Mouse (Mus musculus): ENCODE measurements at regions not wholly inside any gene's neighbourhood (a gene's known extent, or its start where the extent isn't known, plus 50 kb on each side); places are given as distances from the start of the nearest gene placed in this dataset.

DNA sequence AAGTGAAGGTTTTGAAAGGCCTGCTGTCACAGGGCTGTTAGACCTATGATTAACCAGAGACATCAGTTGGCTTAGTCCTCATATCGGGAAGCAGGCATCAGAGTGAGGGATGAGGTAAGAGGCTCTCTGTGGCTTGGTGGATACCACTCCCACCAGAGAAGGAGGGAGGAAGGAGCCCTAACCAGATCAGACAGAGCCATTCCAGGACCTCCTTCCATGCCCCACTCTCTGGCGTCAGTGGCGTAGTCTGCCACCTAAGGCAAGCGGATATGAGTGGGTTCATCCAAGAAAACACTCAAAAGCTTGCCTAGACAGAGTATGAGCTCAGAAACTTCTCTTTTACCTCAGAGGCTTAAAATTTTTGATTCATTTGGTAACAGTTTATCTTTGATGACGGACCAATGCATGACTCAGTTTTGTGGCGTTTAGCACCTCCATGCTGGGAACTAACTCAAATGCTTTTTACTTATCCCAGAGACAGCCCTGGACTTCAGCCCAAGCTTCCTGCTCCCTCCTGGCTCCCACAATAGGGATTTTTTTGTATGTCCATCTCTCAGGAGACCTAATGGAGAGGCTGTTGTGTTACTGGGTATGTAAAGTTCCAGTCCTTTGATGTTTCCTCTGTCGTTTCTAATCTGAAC lies 367.5 kb upstream of the Rasgrp1 start:
- WGBS, result 69% methylated on average over 7 of the region's 7 CpGs
- ATAC-seq (ENCODE audit: insufficient read depth, low FRiP score), result no peak
- Histone ChIP-seq H3K36me3 (ENCODE audit: control insufficient read depth, insufficient read depth, low read length) (no peaks in the 10 kb centered on the region), H3K9ac (ENCODE audit: low read length) (no peak overlapping the region), H3K4me2 (ENCODE audit: low read depth, low read length) (no peak overlapping the region), H3K9me3 (replicated peaks; ENCODE audit: control insufficient read depth, low read length) (no peaks in the 10 kb centered on the region), H3K4me3 (replicated peaks; ENCODE audit: low read length) (no peak overlapping the region), H3K27ac (ENCODE audit: low read length) (no peak overlapping the region), H3K4me1 (ENCODE audit: control insufficient read depth, insufficient read depth, low read length) (0 out of 2 replicates have a peak, but pooled peaks cover 2% of the 10 kb centered on the region), H3K27me3 (ENCODE audit: control insufficient read depth, insufficient read depth, low read length) (no peaks in the 10 kb centered on the region)

DNA sequence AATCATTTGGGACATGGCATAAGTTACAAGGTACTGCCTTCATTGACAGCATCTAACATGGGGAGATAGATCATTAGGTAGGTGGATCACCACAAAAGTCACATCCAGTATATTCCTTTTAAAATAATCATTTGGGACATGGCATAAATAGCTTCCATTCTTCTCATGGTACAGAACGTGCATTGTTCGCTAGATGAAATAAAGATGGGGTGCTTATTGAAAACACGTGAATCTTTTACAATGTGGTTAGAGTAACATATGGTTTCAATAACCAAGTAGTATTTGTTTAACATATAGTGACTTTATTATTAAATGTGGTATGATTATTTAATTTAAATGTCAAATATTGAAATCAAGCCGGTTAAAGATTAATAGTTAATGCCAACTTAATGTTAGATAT lies 381.3 kb upstream of the Rasgrp1 start:
- Histone ChIP-seq H3K9me3 (replicated peaks; ENCODE audit: control insufficient read depth, low read length) (no peaks in the 10 kb centered on the region), H3K9ac (ENCODE audit: low read length) (no peak overlapping the region), H3K4me3 (replicated peaks; ENCODE audit: low read length) (no peak overlapping the region), H3K4me2 (ENCODE audit: low read depth, low read length) (no peak overlapping the region), H3K27me3 (ENCODE audit: control insufficient read depth, insufficient read depth, low read length) (no peaks in the 10 kb centered on the region), H3K36me3 (ENCODE audit: control insufficient read depth, insufficient read depth, low read length) (no peaks in the 10 kb centered on the region), H3K4me1 (ENCODE audit: control insufficient read depth, insufficient read depth, low read length) (no peaks in the 10 kb centered on the region), H3K27ac (ENCODE audit: low read length) (no peak overlapping the region)
- no peak for ATAC-seq (ENCODE audit: insufficient read depth, low FRiP score)
- 57% methylated on average over 4 of the region's 4 CpGs for WGBS

DNA sequence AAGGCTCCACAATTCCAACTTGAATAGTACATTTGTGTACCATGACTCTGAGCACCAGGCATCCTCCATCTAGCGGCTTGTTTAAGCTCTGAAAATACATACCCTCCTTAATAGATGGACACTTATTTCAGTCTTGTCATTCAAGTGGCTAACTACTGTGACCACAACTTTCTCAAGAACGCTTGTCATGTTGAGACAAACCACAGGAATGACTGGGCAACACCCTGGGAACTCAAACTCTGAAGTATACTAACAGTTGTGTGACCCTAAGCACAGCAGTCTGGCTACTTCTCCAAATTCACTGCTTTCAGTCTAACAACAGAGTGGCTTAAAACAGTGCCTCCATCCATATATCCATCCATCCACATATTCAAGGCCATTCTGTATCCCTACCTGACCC lies 380.4 kb upstream of the Thbs1 start:
- no peaks in the 10 kb centered on the region for H3K27me3 ChIP-seq (ENCODE audit: control insufficient read depth, insufficient read depth, low read length)
- H3K36me3 ChIP-seq (ENCODE audit: control insufficient read depth, insufficient read depth, low read length), result no peaks in the 10 kb centered on the region
- no peak overlapping the region for H3K27ac ChIP-seq (ENCODE audit: low read length)
- no peak for ATAC-seq (ENCODE audit: insufficient read depth, low FRiP score)
- no peaks in the 10 kb centered on the region for H3K9me3 ChIP-seq (replicated peaks; ENCODE audit: control insufficient read depth, low read length)
- WGBS, result 68% methylated on average over 2 of the region's 2 CpGs
- H3K4me2 ChIP-seq (ENCODE audit: low read depth, low read length), result no peak overlapping the region
- no peak overlapping the region for H3K9ac ChIP-seq (ENCODE audit: low read length)
- H3K4me1 ChIP-seq (ENCODE audit: control insufficient read depth, insufficient read depth, low read length), result no peaks in the 10 kb centered on the region
- no peak overlapping the region for H3K4me3 ChIP-seq (replicated peaks; ENCODE audit: low read length)

DNA sequence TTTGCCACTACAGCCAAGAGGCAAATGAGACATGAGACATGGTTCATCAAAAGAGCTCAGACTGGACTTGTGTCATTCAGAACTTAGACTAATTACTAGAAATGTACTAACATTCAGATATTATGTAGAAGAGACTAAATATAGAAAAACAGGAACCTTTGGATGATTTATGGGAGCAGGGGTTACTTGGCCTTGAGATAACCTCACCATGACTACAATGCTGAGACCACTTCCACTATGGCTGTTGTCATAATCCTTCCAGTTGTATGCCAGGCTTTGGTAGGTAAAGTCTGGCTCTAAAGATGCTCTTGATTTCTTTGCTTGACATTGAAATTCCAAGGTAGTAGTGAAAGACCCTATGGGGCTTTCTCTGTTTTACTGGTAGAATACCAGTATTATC lies 369.3 kb upstream of the Thbs1 start:
- H3K36me3 ChIP-seq (ENCODE audit: control insufficient read depth, insufficient read depth, low read length), result no peaks in the 10 kb centered on the region
- no peaks in the 10 kb centered on the region for H3K9me3 ChIP-seq (replicated peaks; ENCODE audit: control insufficient read depth, low read length)
- no peak overlapping the region for H3K4me3 ChIP-seq (replicated peaks; ENCODE audit: low read length)
- peaks cover 4% of the 10 kb centered on the region; the same call in 1 of the 2 replicates for H3K4me1 ChIP-seq (ENCODE audit: control insufficient read depth, insufficient read depth, low read length)
- ATAC-seq (ENCODE audit: insufficient read depth, low FRiP score), result no peak
- H3K27me3 ChIP-seq (ENCODE audit: control insufficient read depth, insufficient read depth, low read length), result no peaks in the 10 kb centered on the region
- no peak overlapping the region for H3K27ac ChIP-seq (ENCODE audit: low read length)
- H3K9ac ChIP-seq (ENCODE audit: low read length), result no peak overlapping the region
- no peak overlapping the region for H3K4me2 ChIP-seq (ENCODE audit: low read depth, low read length)

DNA sequence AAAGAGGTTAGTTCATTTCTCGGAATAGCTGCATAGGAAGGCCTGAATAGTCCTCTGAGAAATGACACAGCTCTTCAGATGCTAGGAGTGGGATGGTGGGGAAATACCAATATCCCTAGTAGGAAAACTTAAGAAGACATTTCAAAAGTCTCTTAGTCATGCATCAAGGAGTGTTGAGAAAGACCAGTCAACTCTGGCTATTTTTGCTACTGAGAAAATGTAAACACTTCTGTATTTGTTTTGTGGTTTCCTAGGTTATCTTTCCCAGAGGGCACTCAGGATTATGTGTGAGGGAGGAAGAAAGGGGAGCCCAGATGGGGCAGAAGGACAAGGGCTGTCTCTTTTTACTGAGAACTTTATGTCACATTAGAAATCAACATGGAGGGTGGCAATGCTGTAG lies 367.8 kb upstream of the Thbs1 start:
- peak overlapping the region; percentile 37; the same call in 1 of the 2 replicates for H3K27ac ChIP-seq (ENCODE audit: low read length)
- H3K9me3 ChIP-seq (replicated peaks; ENCODE audit: control insufficient read depth, low read length), result no peaks in the 10 kb centered on the region
- WGBS, result 68% methylated on average over 1 of the region's 1 CpGs
- no peaks in the 10 kb centered on the region for H3K36me3 ChIP-seq (ENCODE audit: control insufficient read depth, insufficient read depth, low read length)
- ATAC-seq (ENCODE audit: insufficient read depth, low FRiP score), result peak; percentile 13; the same call in 1 of the 2 replicates
- no peaks in the 10 kb centered on the region for H3K27me3 ChIP-seq (ENCODE audit: control insufficient read depth, insufficient read depth, low read length)
- H3K9ac ChIP-seq (ENCODE audit: low read length), result no peak overlapping the region
- no peak overlapping the region for H3K4me2 ChIP-seq (ENCODE audit: low read depth, low read length)
- H3K4me1 ChIP-seq (ENCODE audit: control insufficient read depth, insufficient read depth, low read length), result peaks cover 4% of the 10 kb centered on the region; the same call in 1 of the 2 replicates
- no peak overlapping the region for H3K4me3 ChIP-seq (replicated peaks; ENCODE audit: low read length)

DNA sequence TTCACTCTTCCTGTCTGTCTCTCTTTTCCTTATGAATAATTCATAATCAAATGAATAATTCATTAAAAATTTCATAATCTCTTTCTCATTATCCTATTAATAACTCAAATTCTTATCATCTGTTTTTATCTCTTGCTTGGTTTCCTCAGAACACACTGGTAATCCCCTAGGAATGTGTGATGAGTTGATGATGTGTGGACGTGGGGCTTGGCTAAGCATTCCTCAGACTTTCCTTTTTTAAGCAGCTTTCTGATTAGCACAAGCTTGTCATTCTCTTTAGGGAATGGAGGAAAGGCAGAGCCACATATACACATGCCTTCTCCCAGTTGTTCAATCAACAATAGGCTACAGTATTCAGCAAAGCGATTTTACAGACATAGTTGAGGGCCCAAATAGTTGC lies 365.9 kb upstream of the Thbs1 start:
- Histone ChIP-seq H3K36me3 (ENCODE audit: control insufficient read depth, insufficient read depth, low read length) (no peaks in the 10 kb centered on the region), H3K4me1 (ENCODE audit: control insufficient read depth, insufficient read depth, low read length) (peaks cover 4% of the 10 kb centered on the region; the same call in 1 of the 2 replicates), H3K9me3 (replicated peaks; ENCODE audit: control insufficient read depth, low read length) (no peaks in the 10 kb centered on the region), H3K9ac (ENCODE audit: low read length) (no peak overlapping the region), H3K4me3 (replicated peaks; ENCODE audit: low read length) (no peak overlapping the region), H3K27ac (ENCODE audit: low read length) (no peak overlapping the region), H3K4me2 (ENCODE audit: low read depth, low read length) (no peak overlapping the region), H3K27me3 (ENCODE audit: control insufficient read depth, insufficient read depth, low read length) (no peaks in the 10 kb centered on the region)
- no peak for ATAC-seq (ENCODE audit: insufficient read depth, low FRiP score)
- 68% methylated on average over 2 of the region's 2 CpGs for WGBS

DNA sequence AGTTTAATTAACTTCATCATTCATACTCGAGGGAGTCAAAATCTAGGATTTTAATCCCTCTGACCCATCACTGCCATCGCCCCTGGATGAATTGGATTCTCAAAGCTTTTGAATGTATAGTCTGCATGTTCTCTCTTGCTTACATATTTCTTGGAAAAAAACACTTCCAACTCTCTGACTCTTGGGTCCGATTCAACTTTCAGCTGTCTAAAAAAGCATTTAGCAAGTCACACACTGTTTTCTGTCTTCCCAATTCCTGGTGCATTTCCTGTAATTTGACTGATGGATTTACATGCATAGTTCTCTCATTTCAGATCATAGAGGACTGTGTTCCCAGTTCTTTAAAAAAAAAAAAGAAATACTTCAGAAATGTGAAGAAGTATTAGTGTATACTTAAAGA lies 364.5 kb upstream of the Thbs1 start:
- H3K27ac ChIP-seq (ENCODE audit: low read length), result no peak overlapping the region
- 57% methylated on average over 3 of the region's 3 CpGs for WGBS
- peaks cover 4% of the 10 kb centered on the region; the same call in 1 of the 2 replicates for H3K4me1 ChIP-seq (ENCODE audit: control insufficient read depth, insufficient read depth, low read length)
- H3K9ac ChIP-seq (ENCODE audit: low read length), result no peak overlapping the region
- no peaks in the 10 kb centered on the region for H3K9me3 ChIP-seq (replicated peaks; ENCODE audit: control insufficient read depth, low read length)
- no peaks in the 10 kb centered on the region for H3K27me3 ChIP-seq (ENCODE audit: control insufficient read depth, insufficient read depth, low read length)
- H3K36me3 ChIP-seq (ENCODE audit: control insufficient read depth, insufficient read depth, low read length), result no peaks in the 10 kb centered on the region
- H3K4me2 ChIP-seq (ENCODE audit: low read depth, low read length), result no peak overlapping the region
- no peak for ATAC-seq (ENCODE audit: insufficient read depth, low FRiP score)
- H3K4me3 ChIP-seq (replicated peaks; ENCODE audit: low read length), result no peak overlapping the region

DNA sequence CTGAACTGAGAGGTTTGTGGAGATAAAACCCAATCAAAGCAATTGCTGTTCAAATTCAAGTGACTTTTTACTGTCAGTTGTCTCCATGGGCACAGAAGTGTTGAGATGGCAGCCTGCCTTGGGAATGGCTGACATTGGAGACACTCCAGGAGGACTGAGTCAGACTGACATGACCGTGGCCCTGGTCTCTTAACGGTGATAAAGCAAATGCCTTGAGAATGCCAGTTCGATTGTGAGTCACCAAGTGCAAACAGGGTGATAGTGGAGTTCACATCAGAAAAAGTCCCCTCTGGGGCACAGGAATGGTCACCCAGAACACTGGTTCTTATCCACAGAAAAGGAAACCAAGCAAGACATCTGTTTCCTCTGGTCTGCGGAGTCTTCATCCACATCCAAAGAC lies 362.8 kb upstream of the Thbs1 start:
- WGBS, result 62% methylated on average over 4 of the region's 4 CpGs
- Histone ChIP-seq H3K4me1 (ENCODE audit: control insufficient read depth, insufficient read depth, low read length) (peaks cover 2% of the 10 kb centered on the region; the same call in 1 of the 2 replicates), H3K9me3 (replicated peaks; ENCODE audit: control insufficient read depth, low read length) (no peaks in the 10 kb centered on the region), H3K4me3 (replicated peaks; ENCODE audit: low read length) (no peak overlapping the region), H3K27me3 (ENCODE audit: control insufficient read depth, insufficient read depth, low read length) (no peaks in the 10 kb centered on the region), H3K4me2 (ENCODE audit: low read depth, low read length) (no peak overlapping the region), H3K36me3 (ENCODE audit: control insufficient read depth, insufficient read depth, low read length) (no peaks in the 10 kb centered on the region), H3K27ac (ENCODE audit: low read length) (no peak overlapping the region), H3K9ac (ENCODE audit: low read length) (no peak overlapping the region)
- no peak for ATAC-seq (ENCODE audit: insufficient read depth, low FRiP score)

DNA sequence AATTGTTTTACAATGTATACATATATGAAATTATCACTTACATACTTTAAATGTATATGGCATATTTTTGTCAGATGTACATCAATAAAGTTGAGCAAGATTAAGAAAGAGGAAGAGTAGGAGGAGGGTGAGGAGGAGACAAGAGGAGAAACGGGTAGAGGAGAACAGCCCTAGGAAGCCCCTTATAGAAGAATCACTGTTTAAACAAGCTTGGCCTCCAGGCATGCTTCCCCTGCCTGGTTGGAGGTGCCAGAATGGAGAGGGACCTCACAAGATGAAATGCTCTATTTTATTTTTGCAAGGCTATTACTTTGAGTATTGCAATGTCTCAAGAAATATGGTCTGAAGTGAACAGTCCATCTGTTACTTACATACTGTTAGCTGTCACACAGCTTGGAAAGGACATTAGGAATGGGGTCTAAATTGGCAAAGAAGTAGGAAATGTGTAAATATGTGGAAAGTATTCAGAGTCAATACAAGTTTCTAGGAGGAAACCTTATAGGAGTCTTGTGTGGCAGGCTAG lies 352.1 kb upstream of the Thbs1 start:
- no peak overlapping the region for H3K27ac ChIP-seq (ENCODE audit: low read length)
- WGBS, result 32% methylated on average over 1 of the region's 1 CpGs
- H3K9me3 ChIP-seq (replicated peaks; ENCODE audit: control insufficient read depth, low read length), result no peaks in the 10 kb centered on the region
- no peak overlapping the region for H3K4me3 ChIP-seq (replicated peaks; ENCODE audit: low read length)
- ATAC-seq (ENCODE audit: insufficient read depth, low FRiP score), result no peak
- no peaks in the 10 kb centered on the region for H3K27me3 ChIP-seq (ENCODE audit: control insufficient read depth, insufficient read depth, low read length)
- no peaks in the 10 kb centered on the region for H3K36me3 ChIP-seq (ENCODE audit: control insufficient read depth, insufficient read depth, low read length)
- H3K9ac ChIP-seq (ENCODE audit: low read length), result no peak overlapping the region
- H3K4me1 ChIP-seq (ENCODE audit: control insufficient read depth, insufficient read depth, low read length), result peaks cover 10% of the 10 kb centered on the region; the same call in 1 of the 2 replicates
- no peak overlapping the region for H3K4me2 ChIP-seq (ENCODE audit: low read depth, low read length)
